Mouse (Mus musculus) skeletal muscle tissue, adult 2 months (tissue): Measurements from ENCODE around the gene Adgrg1.

Experiments
- DNase-seq: peaks from one replicate; pipeline ENCODE4 v3.0.0-alpha.2; 2012; ENCODE audit warnings: low read depth, low spot score

Gene Adgrg1

DNA sequence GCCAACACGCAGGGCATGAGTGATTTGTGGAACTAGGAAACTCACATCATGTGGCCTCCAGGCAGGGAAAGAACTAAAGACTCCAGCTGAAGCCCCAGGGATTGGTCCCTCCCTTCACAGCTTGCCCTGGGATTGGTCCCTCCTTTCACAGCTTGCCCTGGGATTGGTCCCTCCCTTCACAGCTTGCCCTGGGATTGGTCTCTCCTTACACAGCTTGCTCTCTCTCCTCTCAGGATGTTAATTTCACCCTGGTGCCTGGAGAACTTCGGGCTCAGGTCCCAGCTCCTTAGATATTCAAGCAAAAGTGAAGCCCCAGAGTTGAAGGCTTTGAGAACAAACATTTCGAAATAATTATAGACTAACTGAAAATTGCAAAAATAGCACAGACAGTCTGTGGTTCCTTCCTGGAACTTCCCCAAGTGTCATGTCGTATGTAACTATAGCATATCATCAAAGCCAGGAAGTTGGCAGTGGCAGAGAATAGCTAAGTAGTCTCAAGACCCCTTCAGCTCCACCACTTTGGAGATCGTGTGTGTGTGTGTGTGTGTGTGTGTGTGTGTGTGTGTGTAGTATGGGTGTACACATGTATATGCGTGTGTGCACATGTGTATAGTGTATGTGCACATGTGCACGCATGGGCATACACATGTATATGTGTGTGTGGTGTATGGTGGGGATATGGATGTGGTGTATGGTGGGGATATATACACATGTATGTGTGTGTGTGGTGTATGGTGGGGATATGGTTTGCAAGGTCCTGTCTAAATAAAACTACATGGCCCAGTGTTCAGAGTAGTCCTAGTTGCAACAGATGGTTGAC lies 62.8 kb downstream of the Adgrg1 start:
- DNase-seq = peak; percentile 40

DNA sequence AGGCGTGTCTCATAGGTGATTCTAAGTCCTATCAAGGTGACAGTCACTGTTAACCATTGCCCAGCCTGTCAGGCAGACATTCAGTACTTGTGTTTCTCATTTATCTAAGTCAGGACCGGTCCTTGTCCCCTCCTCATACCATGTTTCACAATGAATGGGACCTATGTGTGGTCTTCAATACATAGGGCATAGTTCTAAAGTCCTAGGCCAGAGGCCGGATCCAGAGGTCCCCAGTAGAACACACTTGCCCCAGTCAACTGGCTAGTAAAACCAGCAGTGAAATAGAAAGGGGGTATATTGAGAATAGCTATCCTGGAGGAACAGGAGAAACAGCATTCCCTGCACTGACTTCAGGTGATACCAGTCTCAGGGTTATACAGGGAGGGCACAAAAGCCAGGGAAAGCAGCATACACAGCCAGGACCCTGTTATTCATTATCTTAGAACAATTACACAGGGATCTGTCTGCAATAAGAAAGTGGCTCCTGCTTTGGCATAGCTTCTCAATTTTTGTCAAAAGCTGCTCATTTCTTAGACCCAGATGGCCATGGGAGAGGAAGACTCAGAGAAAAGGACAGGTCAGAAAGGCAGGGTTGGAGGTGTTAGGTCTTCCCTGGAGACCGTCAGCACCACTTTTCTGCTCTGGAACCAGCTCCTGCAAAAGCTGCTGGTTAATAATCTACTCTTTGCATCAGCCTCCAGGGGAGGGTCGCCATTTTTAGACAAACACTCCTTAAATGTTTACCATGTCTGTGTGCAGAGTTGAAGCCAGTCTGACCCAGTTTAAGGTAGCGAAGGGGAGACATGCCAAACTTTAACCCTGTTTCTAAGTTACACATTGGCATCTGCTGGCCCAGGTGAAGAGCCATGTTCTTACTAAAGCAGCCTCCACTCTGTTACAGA lies 67.6 kb downstream of the Adgrg1 start:
- no peak for DNase-seq

DNA sequence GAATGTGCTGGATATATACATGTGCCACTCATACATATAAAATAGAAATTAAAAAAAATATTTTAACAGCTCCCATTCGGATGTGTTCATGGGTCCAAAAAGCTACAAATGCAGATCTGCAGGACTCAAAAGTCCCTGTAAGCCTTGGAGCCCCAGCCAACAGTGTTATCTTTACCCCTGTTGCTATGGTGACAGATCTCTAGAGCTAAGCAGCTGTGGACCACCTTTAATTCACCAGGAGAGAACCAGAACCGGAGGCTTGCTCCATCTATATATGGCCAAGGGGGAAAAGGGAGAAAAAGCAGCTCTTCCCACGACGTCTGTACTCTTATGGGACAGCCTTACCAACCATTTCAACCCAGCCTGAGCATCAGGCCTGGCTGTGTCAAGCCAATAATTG lies 70.3 kb downstream of the Adgrg1 start:
- no peak for DNase-seq

DNA sequence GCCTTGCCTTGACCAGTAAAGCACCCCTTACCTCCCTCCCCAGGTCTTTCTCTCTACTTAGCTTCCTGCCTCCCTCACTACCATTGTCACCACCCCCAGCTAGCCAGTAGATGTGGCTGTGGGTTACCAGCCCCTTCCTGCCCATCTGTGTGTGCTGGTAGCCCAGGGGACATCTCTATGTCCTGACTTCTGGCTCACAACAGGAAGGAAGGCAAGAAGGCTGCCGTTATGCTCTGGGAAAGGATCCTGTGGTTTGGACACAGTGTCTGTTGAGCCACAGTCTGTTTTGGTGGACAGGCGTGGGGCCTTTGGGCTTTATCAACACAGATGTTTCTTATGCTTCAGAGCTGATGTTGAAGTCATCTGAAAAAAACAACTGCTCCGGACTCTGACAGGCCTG lies 72.4 kb downstream of the Adgrg1 start:
- peak; percentile 14 for DNase-seq

DNA sequence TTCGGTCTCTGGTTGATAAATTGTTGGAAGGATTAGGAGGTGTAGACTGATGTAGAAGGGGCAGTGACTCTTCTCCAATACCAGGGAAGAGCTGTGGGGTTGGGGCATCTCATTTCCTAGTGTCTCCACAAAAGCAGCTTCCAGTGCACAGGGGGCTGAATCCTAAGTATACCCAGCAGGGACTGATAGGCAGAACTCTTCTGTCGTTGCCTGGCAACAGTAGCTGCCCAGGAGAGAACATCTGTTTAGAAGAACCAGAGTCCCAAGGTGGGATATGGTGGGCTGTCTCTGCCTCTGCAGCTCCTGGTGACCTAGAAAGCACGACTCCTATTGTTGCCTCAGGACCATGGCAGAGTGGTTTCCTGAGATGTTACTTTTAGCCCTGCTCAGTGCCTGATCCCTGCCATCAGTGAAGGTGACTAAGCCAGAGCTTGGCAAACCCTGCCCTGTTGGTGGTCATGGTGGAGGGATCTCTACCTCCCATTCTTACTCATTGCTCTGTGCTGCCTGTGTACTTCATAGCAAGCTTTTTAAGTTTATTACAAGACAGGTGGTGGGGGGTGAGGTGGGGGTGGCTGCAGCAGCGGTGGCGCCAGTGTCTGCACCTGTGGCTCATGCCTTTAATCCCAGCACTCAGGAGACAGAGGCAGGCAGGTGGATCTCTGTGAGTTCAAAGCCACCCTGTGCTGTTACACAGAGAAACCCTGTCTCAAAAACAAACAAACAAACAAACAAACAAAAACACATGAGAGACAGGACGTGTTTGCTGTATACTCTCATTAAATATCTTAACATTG lies 73.5 kb downstream of the Adgrg1 start:
- DNase-seq = no peak

DNA sequence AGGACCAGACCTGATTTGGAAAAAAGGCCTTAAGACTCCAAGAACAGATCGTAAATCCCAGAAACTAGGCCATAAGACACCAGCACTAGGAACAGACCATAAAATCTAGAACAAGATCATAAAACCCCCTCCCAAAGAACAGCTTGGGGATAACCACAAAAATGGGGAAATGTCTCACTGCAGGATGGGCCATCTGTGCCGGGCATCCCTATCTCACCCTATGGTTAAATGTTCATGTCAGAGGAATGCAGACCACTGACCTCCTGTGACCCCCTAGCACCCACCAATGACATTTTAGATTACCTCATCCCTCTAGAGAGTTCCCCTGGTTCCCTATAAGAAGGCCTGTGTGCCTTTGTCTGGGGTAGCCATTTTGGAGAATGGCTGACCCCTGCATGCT lies 75.1 kb downstream of the Adgrg1 start:
- DNase-seq = no peak

DNA sequence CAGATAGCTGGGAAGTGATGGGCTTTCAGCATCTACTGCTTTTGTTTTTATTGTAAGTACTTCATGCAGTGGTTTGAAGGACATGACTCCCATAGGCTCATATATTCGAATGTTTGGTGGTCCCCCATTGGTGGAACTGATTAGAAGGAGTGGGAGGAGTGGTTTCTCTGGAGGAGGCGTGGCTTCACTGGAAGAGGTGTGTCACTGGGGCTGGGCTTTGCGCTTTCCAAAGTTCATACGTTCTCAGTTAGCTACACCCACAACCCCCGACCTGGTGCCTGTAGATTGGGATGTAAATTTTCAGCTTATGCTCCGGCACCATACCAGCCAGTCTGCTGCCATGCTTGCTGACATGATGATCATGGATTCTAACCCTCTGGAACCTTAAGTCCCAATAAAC lies 79.9 kb downstream of the Adgrg1 start:
- no peak for DNase-seq

DNA sequence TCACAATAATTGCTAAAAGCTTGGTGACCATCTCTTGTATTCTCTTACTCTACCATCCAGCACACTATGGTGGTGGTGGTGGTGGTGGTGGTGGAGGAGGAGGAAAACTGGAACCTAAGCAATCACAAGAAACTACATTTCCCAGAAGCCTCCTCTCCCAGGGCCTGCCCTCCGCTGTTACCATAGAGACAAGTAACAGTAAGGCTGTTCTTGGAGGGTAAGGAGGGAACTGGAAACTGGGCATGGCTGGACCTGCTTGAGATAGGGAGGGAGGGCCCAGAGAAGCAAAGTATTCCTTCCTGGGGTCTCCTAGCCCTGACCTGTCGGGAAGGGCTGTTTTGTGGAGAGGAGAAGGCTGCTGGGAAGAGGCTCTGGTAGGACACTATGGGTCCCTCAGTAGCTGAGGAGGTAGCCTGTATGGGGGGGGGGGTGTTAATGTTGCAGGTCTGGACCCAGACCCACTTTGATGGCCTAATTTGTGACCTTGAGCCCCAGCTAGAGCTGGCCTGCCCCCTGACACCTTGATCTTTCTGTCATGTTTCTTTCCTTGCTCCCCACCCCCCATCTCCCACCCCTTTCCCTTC lies 80.5 kb downstream of the Adgrg1 start, which contains the start of gene Drc7:
TSS of gene Drc7 (plus strand) at position 177 of the 584 bp plus-strand sequence.
- DNase-seq = peak; percentile 13

DNA sequence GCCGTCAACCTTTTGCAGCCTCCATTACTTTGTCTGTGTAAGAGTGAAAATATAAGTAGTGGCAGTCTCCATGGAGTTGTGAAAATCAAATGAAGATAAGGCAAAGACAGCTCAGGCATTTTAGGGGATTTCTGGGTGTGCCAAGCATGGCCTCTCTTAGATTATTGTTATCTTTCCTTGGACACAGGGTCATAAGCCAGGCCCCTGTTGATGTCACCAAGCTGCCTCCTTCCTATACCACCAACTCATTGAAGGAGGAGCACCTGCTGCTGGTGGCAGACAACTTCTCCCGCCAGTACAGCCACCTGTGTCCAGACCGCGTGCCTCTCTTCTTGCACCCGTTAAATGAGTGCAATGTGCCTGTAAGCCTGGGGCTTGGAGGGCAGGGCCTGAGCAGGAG lies 81.9 kb downstream of the Adgrg1 start:
- DNase-seq = no peak

DNA sequence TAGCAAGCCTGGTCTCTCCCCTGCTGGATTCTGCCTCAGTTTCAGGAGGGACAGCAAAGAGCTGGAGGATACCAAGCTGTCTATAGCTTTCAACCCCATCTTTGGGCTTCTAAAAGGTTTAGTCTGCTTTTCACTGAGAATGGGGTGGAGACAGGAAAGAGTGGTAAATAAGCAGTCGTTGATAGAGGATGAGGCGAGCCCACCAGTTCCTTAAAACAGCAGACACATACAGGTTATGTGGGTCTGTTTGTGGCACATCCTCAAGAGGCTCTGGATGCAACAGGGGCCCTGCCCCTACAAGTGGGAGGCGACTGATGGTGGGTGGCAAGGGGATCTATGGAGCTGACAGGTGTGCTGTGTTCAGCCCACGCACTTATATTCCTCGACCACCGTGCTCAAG lies 84.1 kb downstream of the Adgrg1 start:
- DNase-seq = no peak

DNA sequence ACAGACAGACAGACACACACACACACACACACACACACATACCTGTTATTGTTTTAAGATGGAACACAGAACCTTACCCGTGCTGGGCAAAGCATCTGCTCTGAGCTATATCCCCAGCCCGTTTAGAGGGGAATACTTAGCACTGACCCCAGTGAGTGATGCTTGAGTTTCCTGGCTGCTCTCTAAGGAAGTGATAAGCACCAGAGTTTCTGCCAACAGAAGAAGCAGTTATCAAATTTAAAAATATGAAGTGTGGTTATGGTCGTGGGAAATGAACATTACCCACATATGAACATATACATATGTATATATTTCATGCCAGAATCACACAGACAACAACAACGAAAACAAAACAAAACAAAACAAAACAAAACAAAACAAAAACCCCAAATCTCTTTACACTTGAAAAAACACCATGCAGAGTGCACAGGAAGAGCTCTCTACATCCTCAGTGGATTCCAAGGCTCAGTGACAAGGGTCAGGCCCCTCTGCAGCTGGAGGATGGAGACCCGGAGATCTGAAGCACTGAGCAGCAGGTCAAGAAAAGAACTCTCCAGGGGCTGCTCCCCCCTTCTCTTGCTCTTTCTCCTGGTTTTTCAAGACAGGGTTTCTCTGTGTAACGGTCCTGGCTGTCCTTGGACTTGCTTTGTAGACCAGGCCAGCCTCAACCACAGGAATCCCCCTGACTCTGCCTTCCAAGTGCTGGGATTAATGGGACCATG lies 85.4 kb downstream of the Adgrg1 start:
- no peak for DNase-seq
